Mouse (Mus musculus) CH12.LX (cell line): Measurements from ENCODE around the gene Rbm8a. TPM values are rescaled to one million over a fixed set of nuclear protein-coding genes. Genes with fewer than 3 reads are reported as not detected.

Source experiments
- DNase-seq: peaks from one replicate; pipeline ENCODE4 v3.0.0-alpha.2; 2013; ENCODE audit errors: extremely low read depth
- H3K27ac ChIP-seq: 2 replicates; pipeline ENCODE4 v1.5.1; 2012; ENCODE audit warnings: low read depth, mild to moderate bottlenecking, control low read depth, moderate library complexity; ENCODE audit not compliant: insufficient read depth
- H3K27me3 ChIP-seq: replicated peaks from 2 replicates; pipeline ENCODE3; 2012; ENCODE audit warnings: inconsistent platforms
- H3K36me3 ChIP-seq, 2 experiments: replicated peaks in 1 of 2; 2 replicates each; pipeline versions ENCODE3 to v1.6.1; 2012; ENCODE audit warnings: inconsistent platforms in 1 of 2, low read length in 1 of 2, mild to moderate bottlenecking in 1 of 2, mixed read lengths in 1 of 2, moderate library complexity in 1 of 2; ENCODE audit not compliant: control insufficient read depth in 1 of 2, insufficient read depth in 1 of 2
- H3K4me1 ChIP-seq, 2 experiments: 2 replicates each; pipeline ENCODE4 v1.6.1; 2012; ENCODE audit warnings: inconsistent platforms in 1 of 2, moderate library complexity in 1 of 2; ENCODE audit not compliant: insufficient read depth in 2 of 2, control insufficient read depth in 1 of 2
- H3K4me2 ChIP-seq: 2 replicates; pipeline ENCODE4 v1.6.1; 2012; ENCODE audit warnings: low read depth, mild to moderate bottlenecking, control low read depth; ENCODE audit not compliant: poor library complexity, insufficient read depth, severe bottlenecking
- H3K4me3 ChIP-seq, 3 experiments: fragments of 150-350 bp in 1 of 3; sonication (generic) in 1 of 3; replicated peaks in 1 of 3; 2 replicates each; pipeline versions ENCODE3 to v1.5.1; 2011 to 2012; ENCODE audit warnings: low read depth in 2 of 3, low read length in 2 of 3, mild to moderate bottlenecking in 2 of 3, moderate library complexity in 2 of 3, control low read depth in 1 of 3, improper control_type of control experiment in 1 of 3, inconsistent platforms in 1 of 3, mixed read lengths in 1 of 3; ENCODE audit not compliant: poor library complexity in 1 of 3
- H3K79me2 ChIP-seq: replicated peaks from 2 replicates; pipeline ENCODE4 v1.6.1; 2012; ENCODE audit warnings: mild to moderate bottlenecking, moderate library complexity; ENCODE audit not compliant: control insufficient read depth, poor library complexity, insufficient read depth, severe bottlenecking; ENCODE audit errors: extremely low read depth
- H3K9ac ChIP-seq: 2 replicates; pipeline ENCODE4 v1.6.1; 2012; ENCODE audit warnings: low read depth, mild to moderate bottlenecking, control low read depth, moderate library complexity; ENCODE audit not compliant: insufficient read depth
- H3K9me3 ChIP-seq: replicated peaks from 2 replicates; pipeline ENCODE3; 2012; ENCODE audit warnings: low read length, inconsistent platforms, mixed read lengths
- BHLHE40 ChIP-seq: IDR thresholded peaks from 2 replicates; pipeline ENCODE4 v1.6.1; 2011; ENCODE audit warnings: mild to moderate bottlenecking, low read depth, low read length, improper control_type of control experiment
- E2F4 ChIP-seq: IDR thresholded peaks from 2 replicates; pipeline ENCODE4 v1.6.1; 2011; ENCODE audit warnings: low read depth, low read length, improper control_type of control experiment; ENCODE audit not compliant: insufficient replicate concordance
- EP300 ChIP-seq: IDR thresholded peaks from 2 replicates; pipeline ENCODE4 v1.6.1; 2011; ENCODE audit warnings: low read length, improper control_type of control experiment
- ETS1 ChIP-seq: conservative IDR thresholded peaks from 2 replicates; pipeline ENCODE4 v1.6.1; 2012; ENCODE audit warnings: low read depth, mild to moderate bottlenecking, inconsistent platforms, low read length, improper control_type of control experiment, moderate library complexity
- HCFC1 ChIP-seq: IDR thresholded peaks from 2 replicates; pipeline ENCODE4 v1.6.1; 2012; ENCODE audit warnings: low read depth, mild to moderate bottlenecking, inconsistent platforms, low read length, improper control_type of control experiment
- IRF4 ChIP-seq: IDR thresholded peaks from 2 replicates; pipeline ENCODE4 v1.6.1; 2014; ENCODE audit warnings: low read depth, mild to moderate bottlenecking, inconsistent platforms, low read length, improper control_type of control experiment
- KAT2A ChIP-seq: IDR thresholded peaks from 2 replicates; pipeline ENCODE4 v1.6.1; 2012; ENCODE audit warnings: low read length, improper control_type of control experiment, inconsistent platforms; ENCODE audit not compliant: insufficient replicate concordance
- MAFK ChIP-seq: IDR thresholded peaks from 2 replicates; pipeline ENCODE4 v1.6.1; 2011; ENCODE audit warnings: low read length, improper control_type of control experiment; ENCODE audit not compliant: insufficient replicate concordance
- MEF2A ChIP-seq: IDR thresholded peaks from 2 replicates; pipeline ENCODE4 v1.6.1; 2014; ENCODE audit warnings: low read depth, mild to moderate bottlenecking, inconsistent platforms, low read length, improper control_type of control experiment, borderline replicate concordance
- NRF1 ChIP-seq: IDR thresholded peaks from 2 replicates; pipeline ENCODE4 v1.6.1; 2014; ENCODE audit warnings: low read depth, mild to moderate bottlenecking, inconsistent platforms, low read length, improper control_type of control experiment, moderate library complexity
- RAD21 ChIP-seq: IDR thresholded peaks from 2 replicates; pipeline ENCODE4 v1.6.1; 2011; ENCODE audit warnings: low read depth, mild to moderate bottlenecking, low read length, improper control_type of control experiment, moderate library complexity
- TCF12 ChIP-seq: IDR thresholded peaks from 2 replicates; pipeline ENCODE4 v1.6.1; 2014; ENCODE audit warnings: low read depth, mild to moderate bottlenecking, inconsistent platforms, low read length, improper control_type of control experiment
- USF1 ChIP-seq: IDR thresholded peaks from 2 replicates; pipeline ENCODE4 v1.6.1; 2014; ENCODE audit warnings: low read depth, mild to moderate bottlenecking, inconsistent platforms, low read length, improper control_type of control experiment
- dilution Hi-C: fragments of 300-500 bp; cut with MboI; formaldehyde crosslinking; loops from 2 replicates; pipeline ENCODE4 v1.14.3; 2020; ENCODE audit warnings: low sequenced_read_pairs; ENCODE audit not compliant: extremely low pct_unique_long_range_greater_than_20kb, extremely low pct_ligation_motif_present
- in situ Hi-C: fragments of 300-500 bp; cut with MboI; formaldehyde crosslinking; loops from 3 replicates; pipeline ENCODE4 v1.14.3; 2019; ENCODE audit warnings: low sequenced_read_pairs, low pct_ligation_motif_present, low pct_unique_long_range_greater_than_20kb, mixed read lengths
- polyA plus RNA-seq: library from polyadenylated mRNA; unstranded; fragments of >175 nt; gene quantifications from 2 replicates; pipeline ENCODE4 v1.2.1, GENCODE M21; 2012; ENCODE audit warnings: low read depth; ENCODE audit not compliant: insufficient read length
- total RNA-seq, 2 experiments: library from RNA; depleted of rRNA; stranded (reverse); fragments of 300-350 nt in 1 of 2; fragments of >200 nt in 1 of 2; gene quantifications; 2 replicates each; pipeline ENCODE4 v1.2.3; 2012 to 2014

Gene Rbm8a
- total and polyA plus RNA-seq, 3 experiments = 59.7 to 187 (median 80.3) TPM

DNA sequence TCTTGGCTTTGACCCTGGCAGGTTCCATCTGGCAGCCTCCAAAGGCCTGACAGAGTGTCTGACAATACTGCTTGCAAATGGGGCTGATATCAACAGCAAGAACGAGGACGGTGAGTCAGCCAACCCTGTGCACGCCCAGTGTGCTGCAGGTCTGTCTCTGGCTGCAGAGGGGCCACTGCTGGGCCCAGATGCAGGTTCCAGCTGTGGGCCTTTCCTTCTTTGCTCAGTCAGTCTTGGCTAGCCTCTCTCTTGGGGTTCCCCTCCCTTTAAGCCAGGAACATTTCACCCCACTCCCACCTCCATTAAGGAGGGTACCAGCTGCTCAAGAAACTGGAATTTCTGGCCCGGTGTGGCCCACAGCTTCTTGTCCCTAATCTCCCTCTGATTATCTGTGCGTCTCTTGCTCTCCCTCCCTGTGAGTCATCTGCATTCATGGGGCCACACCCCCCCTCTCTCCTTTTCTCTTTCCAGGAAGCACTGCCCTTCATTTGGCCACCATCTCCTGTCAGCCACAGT lies 49.5 kb downstream of the Rbm8a start:
- in situ Hi-C loops = no loop called here
- Histone ChIP-seq H3K4me2 (no peak overlapping the region), H3K27ac (peak overlapping the region; percentile 31; the same call in 1 of the 2 replicates), H3K9me3 (no peaks in the 10 kb centered on the region), H3K4me3 (no peak overlapping the region), H3K36me3 (peaks cover 0 to 3% of the 10 kb centered on the region in 2 experiments), H3K79me2 (no peaks in the 10 kb centered on the region), H3K27me3 (no peaks in the 10 kb centered on the region), H3K9ac (no peak overlapping the region; the same call in 1 of the 2 replicates), H3K4me1 (peaks cover 41 to 84% of the 10 kb centered on the region in 2 experiments)
- DNase-seq = no peak
- no peak for TF ChIP-seq RAD21
- TF ChIP-seq KAT2A = no peak
- TF ChIP-seq HCFC1 = no peak
- TF ChIP-seq TCF12 = peak; percentile 44; the same call in 1 of the 2 replicates
- peak; percentile 39; the same call in 1 of the 2 replicates for TF ChIP-seq EP300
- no peak for TF ChIP-seq E2F4
- TF ChIP-seq MAFK = no peak
- no peak for TF ChIP-seq ETS1
- TF ChIP-seq IRF4 = peak; percentile 26; the same call in 1 of the 2 replicates
- peak; percentile 25; the same call in 1 of the 2 replicates for TF ChIP-seq BHLHE40
- dilution Hi-C loops = no loop called here

DNA sequence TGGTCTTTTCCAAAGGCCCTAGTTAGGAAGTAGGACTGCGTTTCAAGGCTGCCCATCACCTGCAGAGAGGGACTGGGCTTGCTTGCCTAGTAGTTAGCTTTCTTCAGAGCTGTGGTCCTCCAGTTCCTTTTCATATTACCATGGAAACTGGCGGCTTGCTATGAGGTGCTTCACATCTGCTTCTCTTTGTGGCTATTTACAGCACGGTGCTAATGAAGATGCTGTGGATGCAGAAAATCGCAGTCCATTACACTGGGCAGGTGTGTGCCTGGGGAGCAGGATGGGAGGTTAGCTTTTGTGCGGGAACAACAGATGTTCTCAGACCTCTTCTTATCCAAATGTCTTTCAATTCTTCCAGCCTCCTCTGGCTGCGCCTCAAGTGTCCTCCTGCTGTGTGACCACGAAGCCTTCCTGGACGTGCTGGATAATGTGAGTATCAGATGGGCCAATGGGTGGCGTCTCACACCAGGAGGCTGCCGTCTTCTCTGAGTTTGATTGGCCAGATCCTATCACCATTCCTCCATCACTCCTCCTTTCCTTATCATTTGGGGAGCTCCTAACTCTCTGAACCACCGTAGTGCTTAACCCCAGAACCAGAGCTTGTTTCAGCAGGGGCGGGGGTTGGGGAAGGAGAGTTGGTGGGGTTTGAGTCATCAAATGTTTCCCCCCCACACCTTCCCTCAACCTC lies 50.7 kb downstream of the Rbm8a start:
- Histone ChIP-seq H3K79me2 (no peaks in the 10 kb centered on the region), H3K4me2 (no peak overlapping the region), H3K27ac (no peak overlapping the region), H3K27me3 (no peaks in the 10 kb centered on the region), H3K9ac (no peak overlapping the region), H3K4me1 (peaks cover 45 to 84% of the 10 kb centered on the region in 2 experiments), H3K4me3 (no peak overlapping the region), H3K9me3 (no peaks in the 10 kb centered on the region), H3K36me3 (peaks cover 3 to 5% of the 10 kb centered on the region in 2 experiments)
- peak; percentile 39; the same call in 1 of the 2 replicates for TF ChIP-seq TCF12
- TF ChIP-seq ETS1 = 0 out of 2 replicates have a peak, but pooled peaks have one; percentile 23
- TF ChIP-seq MEF2A = peak; percentile 40; the same call in 1 of the 2 replicates
- TF ChIP-seq USF1 = no peak
- no peak for TF ChIP-seq NRF1
- dilution Hi-C loops (no loop called here), in situ Hi-C loops (no loop called here)
- peak; percentile 57 for DNase-seq

Other genes with a start within 250 kb of the Rbm8a start
- gene BC107364, start 177.6 kb upstream of the Rbm8a start, total RNA-seq (2012; rRNA removed) = 0.13 TPM in 1 of 2 replicates, not detected in the other
- gene BC107364, start 177.6 kb upstream of the Rbm8a start, total RNA-seq (2014; rRNA removed) = not detected in 2 replicates
- gene BC107364, start 177.6 kb upstream of the Rbm8a start, polyA plus RNA-seq = not detected in 2 replicates
- not detected in 2 replicates for gene Hfe2, start 104.8 kb upstream of the Rbm8a start, total RNA-seq (2012; rRNA removed)
- not detected in 2 replicates for gene Hfe2, start 104.8 kb upstream of the Rbm8a start, total RNA-seq (2014; rRNA removed)
- gene Hfe2, start 104.8 kb upstream of the Rbm8a start, polyA plus RNA-seq = not detected in 2 replicates
- 52.5 and 76.7 TPM in 2 replicates for gene Txnip, start 72.0 kb upstream of the Rbm8a start, total RNA-seq (2012; rRNA removed)
- gene Txnip, start 72.0 kb upstream of the Rbm8a start, total RNA-seq (2014; rRNA removed) = 184 and 220 TPM in 2 replicates
- 39.2 and 41.8 TPM in 2 replicates for gene Txnip, start 72.0 kb upstream of the Rbm8a start, polyA plus RNA-seq
- gene Gm16253, start 52.9 kb upstream of the Rbm8a start, total RNA-seq (2012; rRNA removed) = 0.38 and 0.72 TPM in 2 replicates
- gene Gm16253, start 52.9 kb upstream of the Rbm8a start, total RNA-seq (2014; rRNA removed) = not detected in 2 replicates
- gene Gm16253, start 52.9 kb upstream of the Rbm8a start, polyA plus RNA-seq = 0.46 TPM in 1 of 2 replicates, not detected in the other
- gene Polr3gl, start 35.8 kb upstream of the Rbm8a start, total RNA-seq (2012; rRNA removed) = 10.4 and 13.7 TPM in 2 replicates
- 15.7 and 16.6 TPM in 2 replicates for gene Polr3gl, start 35.8 kb upstream of the Rbm8a start, total RNA-seq (2014; rRNA removed)
- gene Polr3gl, start 35.8 kb upstream of the Rbm8a start, polyA plus RNA-seq = 18.8 and 28.4 TPM in 2 replicates
- gene Ankrd34a, start 33.3 kb upstream of the Rbm8a start, total RNA-seq (2012; rRNA removed) = 0.04 TPM in 2 replicates
- not detected in 2 replicates for gene Ankrd34a, start 33.3 kb upstream of the Rbm8a start, total RNA-seq (2014; rRNA removed)
- 0.11 TPM in 1 of 2 replicates, not detected in the other for gene Ankrd34a, start 33.3 kb upstream of the Rbm8a start, polyA plus RNA-seq
- gene Lix1l, start 28.8 kb upstream of the Rbm8a start, total RNA-seq (2012; rRNA removed) = 2.9 and 4.5 TPM in 2 replicates
- gene Lix1l, start 28.8 kb upstream of the Rbm8a start, total RNA-seq (2014; rRNA removed) = 3.7 and 4.6 TPM in 2 replicates
- gene Lix1l, start 28.8 kb upstream of the Rbm8a start, polyA plus RNA-seq = 4.0 and 4.7 TPM in 2 replicates
- 23.4 and 23.9 TPM in 2 replicates for gene Pex11b, start 5.4 kb downstream of the Rbm8a start, total RNA-seq (2012; rRNA removed)
- gene Pex11b, start 5.4 kb downstream of the Rbm8a start, total RNA-seq (2014; rRNA removed) = 26.3 and 33.1 TPM in 2 replicates
- gene Pex11b, start 5.4 kb downstream of the Rbm8a start, polyA plus RNA-seq = 23.2 and 27.9 TPM in 2 replicates
- 0.08 and 0.13 TPM in 2 replicates for gene Gm42957, start 5.5 kb downstream of the Rbm8a start, total RNA-seq (2012; rRNA removed)
- gene Gm42957, start 5.5 kb downstream of the Rbm8a start, total RNA-seq (2014; rRNA removed) = not detected in 2 replicates
- gene Gm42957, start 5.5 kb downstream of the Rbm8a start, polyA plus RNA-seq = 0.11 TPM in 1 of 2 replicates, not detected in the other
- gene Itga10, start 15.7 kb downstream of the Rbm8a start, total RNA-seq (2012; rRNA removed) = 0.80 and 1.2 TPM in 2 replicates
- 0.36 and 0.46 TPM in 2 replicates for gene Itga10, start 15.7 kb downstream of the Rbm8a start, total RNA-seq (2014; rRNA removed)
- gene Itga10, start 15.7 kb downstream of the Rbm8a start, polyA plus RNA-seq = 1.0 and 1.2 TPM in 2 replicates
- gene Ankrd35, start 40.2 kb downstream of the Rbm8a start, total RNA-seq (2012; rRNA removed) = 6.5 and 11.2 TPM in 2 replicates
- 0.51 and 0.78 TPM in 2 replicates for gene Ankrd35, start 40.2 kb downstream of the Rbm8a start, total RNA-seq (2014; rRNA removed)
- gene Ankrd35, start 40.2 kb downstream of the Rbm8a start, polyA plus RNA-seq = 1.9 and 2.5 TPM in 2 replicates
- 10.2 and 13.1 TPM in 2 replicates for gene Pias3, start 66.5 kb downstream of the Rbm8a start, total RNA-seq (2012; rRNA removed)
- 5.9 and 6.3 TPM in 2 replicates for gene Pias3, start 66.5 kb downstream of the Rbm8a start, total RNA-seq (2014; rRNA removed)
- gene Pias3, start 66.5 kb downstream of the Rbm8a start, polyA plus RNA-seq = 20.2 and 21.4 TPM in 2 replicates
- 0.84 and 1.0 TPM in 2 replicates for gene Nudt17, start 78.6 kb downstream of the Rbm8a start, total RNA-seq (2012; rRNA removed)
- 0.21 and 0.39 TPM in 2 replicates for gene Nudt17, start 78.6 kb downstream of the Rbm8a start, total RNA-seq (2014; rRNA removed)
- 1.1 and 1.9 TPM in 2 replicates for gene Nudt17, start 78.6 kb downstream of the Rbm8a start, polyA plus RNA-seq
- 31.6 and 34.5 TPM in 2 replicates for gene Polr3c, start 97.7 kb downstream of the Rbm8a start, total RNA-seq (2012; rRNA removed)
- gene Polr3c, start 97.7 kb downstream of the Rbm8a start, total RNA-seq (2014; rRNA removed) = 14.6 and 18.1 TPM in 2 replicates
- 78.3 and 79.5 TPM in 2 replicates for gene Polr3c, start 97.7 kb downstream of the Rbm8a start, polyA plus RNA-seq
- 25.8 and 28.5 TPM in 2 replicates for gene Rnf115, start 97.7 kb downstream of the Rbm8a start, total RNA-seq (2012; rRNA removed)
- 79.3 and 83.5 TPM in 2 replicates for gene Rnf115, start 97.7 kb downstream of the Rbm8a start, total RNA-seq (2014; rRNA removed)
- gene Rnf115, start 97.7 kb downstream of the Rbm8a start, polyA plus RNA-seq = 61.1 and 64.7 TPM in 2 replicates
- 0.13 TPM in 2 replicates for gene Pdzk1, start 199.4 kb downstream of the Rbm8a start, total RNA-seq (2012; rRNA removed)
- not detected in 2 replicates for gene Pdzk1, start 199.4 kb downstream of the Rbm8a start, total RNA-seq (2014; rRNA removed)
- gene Pdzk1, start 199.4 kb downstream of the Rbm8a start, polyA plus RNA-seq = 0.11 TPM in 1 of 2 replicates, not detected in the other
- gene Cd160, start 199.4 kb downstream of the Rbm8a start, total RNA-seq (2012; rRNA removed) = not detected in 2 replicates
- gene Cd160, start 199.4 kb downstream of the Rbm8a start, total RNA-seq (2014; rRNA removed) = not detected in 2 replicates
- 0.15 TPM in 1 of 2 replicates, not detected in the other for gene Cd160, start 199.4 kb downstream of the Rbm8a start, polyA plus RNA-seq